Mouse (Mus musculus) CD4-positive, CD25-positive, alpha-beta regulatory T cell, adult 2 months (primary cell): ENCODE results near the gene Mgat5.
A peak's percentile ranks its signal among the peaks of the same experiment; 100 is the strongest.

Source experiments
- DNase-seq: peaks from one replicate; pipeline ENCODE4 v3.0.0-alpha.2; 2012; ENCODE audit warnings: low read depth, low spot score

Gene Mgat5

GRCm38 (mm10) chr1:127204817-127205485, at the start of gene Mgat5:
Gene Mgat5 (plus strand): TSS chr1:127205015.
- DNase-seq, result peak; percentile 92

DNA sequence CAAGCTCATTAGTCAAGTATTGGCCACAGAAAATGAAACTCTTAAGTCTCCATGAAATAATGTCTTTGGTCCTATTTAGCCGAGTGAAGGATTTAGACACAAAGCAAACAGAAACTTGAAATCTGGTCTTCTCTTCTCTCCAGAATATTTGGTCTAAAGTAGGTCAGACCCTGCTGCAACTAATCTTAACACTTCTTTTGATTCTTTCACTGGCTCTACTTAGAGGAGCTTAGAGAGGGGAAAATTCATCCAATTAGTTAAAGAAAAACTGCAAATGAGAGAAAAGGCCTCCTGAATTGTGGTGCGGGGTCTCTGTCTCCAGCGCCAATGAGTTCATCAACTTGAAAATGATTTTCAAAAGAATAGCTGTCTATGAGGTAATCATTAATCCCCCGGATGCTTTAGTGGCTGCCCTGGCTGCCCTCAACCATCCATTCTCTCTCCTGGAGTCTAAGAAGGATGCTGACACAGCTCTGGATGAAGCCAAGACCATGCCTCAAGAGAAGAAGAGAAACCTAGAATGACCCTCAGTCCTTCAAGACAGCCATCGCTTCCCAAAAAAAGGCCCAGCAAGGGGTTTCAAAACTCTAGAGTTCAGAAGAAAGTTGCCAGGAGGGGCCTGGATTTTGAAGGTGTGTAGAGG, 44.6 kb upstream of the Mgat5 start:
- DNase-seq, result no peak

- DNase-seq, result no peak
Measured at GRCm38 (mm10) chr1:127164589-127165160, 40.1 kb upstream of the Mgat5 start.

DNA sequence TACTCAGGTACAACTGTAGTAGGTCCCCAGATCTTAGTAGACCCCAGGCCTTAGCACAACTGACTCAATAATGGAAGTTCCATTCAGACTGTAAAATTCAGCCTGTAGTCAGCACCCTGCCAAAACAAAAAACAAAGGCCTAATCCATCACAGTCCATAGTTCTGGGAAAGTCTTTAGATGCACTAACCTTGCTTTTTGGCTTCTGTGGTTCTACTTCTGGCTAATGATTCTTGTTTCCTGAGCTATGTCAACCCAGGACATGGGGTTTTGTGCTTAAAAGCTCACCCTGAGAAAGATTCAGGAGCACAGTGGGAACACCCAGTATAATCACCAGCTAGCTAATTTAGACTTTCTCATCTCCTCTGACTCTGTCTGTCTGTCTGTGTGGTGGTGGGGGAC, 38.3 kb upstream of the Mgat5 start:
- no peak for DNase-seq

- no peak for DNase-seq
Measured at GRCm38 (mm10) chr1:127167586-127167985, 37.2 kb upstream of the Mgat5 start.

DNA sequence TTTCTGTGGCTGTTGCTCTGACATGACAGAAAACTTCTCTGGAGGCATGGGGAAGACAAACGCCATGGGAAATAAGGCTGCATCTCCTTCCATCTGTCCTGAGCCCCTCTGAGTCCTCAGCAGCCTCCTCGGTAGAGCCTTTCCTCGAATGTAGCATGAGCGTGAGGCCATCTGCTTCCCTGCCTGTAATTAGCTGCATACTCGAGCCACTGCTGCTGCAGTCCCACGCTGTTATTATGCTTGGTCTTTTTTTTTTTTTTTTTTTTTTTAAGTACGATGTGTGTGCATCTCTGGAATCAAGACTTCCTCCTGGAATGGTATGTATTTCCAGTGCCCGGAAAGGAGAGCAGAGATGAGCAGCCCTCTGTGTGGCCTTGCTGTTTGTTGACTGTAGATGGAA, 36.6 kb upstream of the Mgat5 start:
- no peak for DNase-seq

DNA sequence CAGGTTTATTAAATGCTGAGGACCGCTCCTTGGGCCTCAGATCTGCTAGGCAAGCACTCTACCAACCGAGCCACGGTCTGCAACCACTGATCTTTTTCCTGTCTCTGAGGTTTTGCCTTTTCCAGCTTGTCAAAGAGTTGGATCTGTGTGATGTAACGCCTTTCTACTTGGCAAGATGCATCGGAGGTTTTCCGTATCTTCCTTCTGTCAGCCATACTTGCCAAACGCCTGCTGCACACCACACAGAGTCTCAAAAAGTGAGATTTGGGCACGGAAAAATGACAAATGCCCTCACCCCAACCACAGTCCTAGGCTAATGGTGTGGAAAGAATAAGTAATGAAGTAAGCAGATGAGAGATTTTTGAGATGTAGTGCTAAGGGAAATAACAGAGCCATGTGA, 35.3 kb upstream of the Mgat5 start:
- DNase-seq, result no peak

DNA sequence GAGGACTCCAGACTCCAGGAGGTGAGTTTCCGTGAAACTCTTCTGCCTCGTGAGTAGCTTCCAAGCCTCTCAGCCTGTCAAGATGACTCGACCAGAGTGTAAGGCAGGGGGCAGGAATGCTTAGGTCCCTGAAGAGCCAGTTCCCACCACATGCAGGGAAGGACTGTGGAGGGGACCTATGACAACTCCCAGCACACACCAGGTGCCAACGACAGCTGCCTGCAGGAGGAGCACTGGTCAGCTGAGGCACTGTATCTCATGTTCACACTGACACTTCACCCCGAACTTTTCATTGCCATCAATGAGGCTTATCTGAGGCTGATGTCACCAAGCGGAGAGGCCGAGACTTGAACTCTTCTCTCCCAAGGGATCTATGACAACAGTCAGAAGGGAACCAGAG, 33.5 kb upstream of the Mgat5 start:
- DNase-seq, result no peak

DNA sequence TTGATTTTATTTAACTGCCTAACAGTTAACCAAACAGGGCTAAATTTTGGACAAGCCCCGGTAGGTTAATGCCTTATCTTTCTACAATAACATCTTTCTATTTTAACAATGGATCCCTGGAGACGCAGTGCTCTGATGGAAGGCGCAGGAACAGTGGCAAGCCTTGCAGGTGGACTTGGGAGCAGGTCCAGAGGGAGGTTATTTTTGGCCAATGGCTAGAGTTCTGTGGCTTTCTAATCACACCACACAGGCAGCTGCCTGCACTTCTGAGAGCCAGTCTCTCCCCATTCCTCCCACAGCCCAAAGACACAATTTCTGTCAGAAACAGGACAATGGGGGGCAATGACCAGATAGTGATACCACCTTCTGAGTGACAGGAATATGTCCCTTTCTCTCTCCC, 31.4 kb upstream of the Mgat5 start:
- no peak for DNase-seq

GRCm38 (mm10) chr1:127192396-127192795, 12.4 kb upstream of the Mgat5 start:
- no peak for DNase-seq

DNA sequence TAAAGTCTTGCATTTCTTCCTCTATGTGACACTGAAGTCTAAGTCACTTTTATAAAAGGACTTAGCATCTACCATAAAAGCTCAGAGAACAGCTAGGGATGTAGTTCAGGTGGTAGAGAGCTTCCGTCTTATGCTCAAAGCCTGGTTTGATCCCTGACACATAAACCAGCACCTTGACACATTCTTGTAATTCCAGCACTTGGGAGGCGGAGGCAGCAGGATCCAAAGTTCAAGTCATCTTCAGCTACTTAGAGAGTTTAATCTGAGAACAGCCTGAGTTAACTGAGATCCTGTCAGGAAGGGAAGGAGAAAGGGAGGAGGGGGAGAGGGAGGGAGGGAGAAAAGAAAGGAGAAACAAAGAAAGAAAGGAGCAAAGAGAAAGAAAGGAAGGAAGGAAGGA, 5.6 kb upstream of the Mgat5 start:
- no peak for DNase-seq

- no peak for DNase-seq
Measured at GRCm38 (mm10) chr1:127202360-127202759, 2.5 kb upstream of the Mgat5 start.

- DNase-seq, result peak; percentile 75
Measured at GRCm38 (mm10) chr1:127203231-127203764, 1.5 kb upstream of the Mgat5 start.

GRCm38 (mm10) chr1:127205501-127206019, 745 bp downstream of the Mgat5 start:
- peak; percentile 41 for DNase-seq

DNA sequence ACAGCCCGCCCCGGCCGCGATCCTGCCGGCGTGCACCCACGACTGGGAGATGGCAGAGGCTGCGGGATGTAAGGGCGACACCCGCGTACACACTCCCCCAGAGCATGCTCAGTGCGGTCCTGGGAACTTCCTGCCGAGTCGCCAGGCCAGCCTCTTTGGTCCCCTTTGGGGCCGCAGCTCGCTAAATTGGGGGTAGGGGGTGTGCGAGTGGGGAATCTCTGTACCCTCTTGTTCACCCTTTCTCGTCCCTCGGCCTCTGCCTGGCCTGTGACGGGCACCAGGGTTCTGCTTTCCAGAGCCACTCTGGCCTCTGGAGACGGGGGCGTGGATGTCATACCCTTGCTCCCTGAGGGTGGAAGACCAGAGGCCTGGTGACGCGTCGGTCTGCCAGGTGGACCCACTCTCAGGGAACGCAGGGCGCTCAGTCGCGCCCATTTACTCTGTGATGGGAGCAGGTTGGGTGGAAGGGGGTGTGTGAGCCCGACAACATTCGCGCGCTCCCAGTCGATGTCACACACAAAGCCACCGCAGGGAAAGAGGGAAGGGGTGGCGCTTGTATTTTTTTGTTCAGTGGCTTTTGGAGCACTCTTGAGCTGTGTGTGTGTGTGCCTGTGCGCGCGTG, 1.3 kb downstream of the Mgat5 start:
- peak; percentile 63 for DNase-seq

GRCm38 (mm10) chr1:127206881-127207555, 2.2 kb downstream of the Mgat5 start:
- no peak for DNase-seq

DNA sequence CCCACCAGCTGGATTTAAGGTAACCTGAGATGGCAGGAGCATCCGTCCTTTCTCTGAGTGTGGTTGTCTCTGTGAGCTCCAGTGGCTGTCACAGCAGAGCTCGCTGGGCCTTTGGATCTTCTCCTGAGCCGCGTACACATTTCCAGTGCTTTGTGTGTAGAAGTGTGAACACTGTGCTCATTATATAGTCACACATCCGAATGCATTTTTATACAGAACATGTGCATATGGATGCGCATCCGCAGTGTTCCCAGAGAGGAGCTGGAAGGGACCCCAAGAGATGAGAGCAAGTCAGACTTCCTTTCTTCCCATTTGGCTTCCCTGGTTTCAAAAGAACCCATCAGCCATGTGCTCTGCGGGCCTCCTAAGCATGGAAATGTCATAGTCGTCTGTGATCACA, 3.4 kb downstream of the Mgat5 start:
- DNase-seq, result no peak

GRCm38 (mm10) chr1:127212812-127213211, 8.0 kb downstream of the Mgat5 start:
- no peak for DNase-seq

- DNase-seq, result peak; percentile 52
Measured at GRCm38 (mm10) chr1:127213434-127213833, 8.6 kb downstream of the Mgat5 start.

DNA sequence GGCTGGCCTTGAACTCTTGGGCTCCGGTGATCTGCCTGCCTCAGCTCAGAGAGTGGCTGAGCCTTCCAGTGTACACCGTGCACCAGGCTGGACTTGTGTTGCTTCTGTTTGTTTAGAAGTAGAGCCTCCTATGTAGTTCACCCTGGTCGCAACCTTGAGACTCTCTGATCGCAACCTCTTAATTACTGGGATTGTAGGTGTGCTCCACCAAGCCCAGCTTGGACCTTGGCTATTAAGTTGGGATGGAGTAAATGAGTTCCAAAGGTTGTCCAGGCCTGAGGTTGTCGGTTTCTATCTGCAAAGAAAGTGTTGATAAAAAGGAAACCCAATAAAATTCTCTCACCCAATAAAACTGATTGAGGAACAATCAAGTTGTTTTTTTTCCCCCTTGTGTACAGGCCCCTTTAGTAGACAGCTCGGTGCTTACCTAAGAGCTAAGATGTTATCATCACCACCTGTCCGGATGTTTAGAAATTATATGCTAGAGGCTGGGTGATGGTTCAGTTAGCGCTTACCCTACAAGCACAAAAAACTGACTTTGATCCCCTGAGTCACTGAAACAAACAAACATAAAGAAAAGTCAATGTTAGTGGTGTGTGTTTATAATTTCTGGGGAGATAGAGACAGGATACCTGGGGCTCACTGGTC, 9.9 kb downstream of the Mgat5 start:
- DNase-seq, result peak; percentile 75

- no peak for DNase-seq
Measured at GRCm38 (mm10) chr1:127216979-127217378, 12.2 kb downstream of the Mgat5 start.
